Mouse (Mus musculus): ENCODE measurements around the gene Ercc8. TPM values are rescaled to one million over a fixed set of nuclear protein-coding genes. Genes with fewer than 3 reads are reported as not detected.

Gene Ercc8
- total and polyA plus RNA-seq, 3 experiments = 15.9 to 22.2 TPM; not detected in 1

DNA sequence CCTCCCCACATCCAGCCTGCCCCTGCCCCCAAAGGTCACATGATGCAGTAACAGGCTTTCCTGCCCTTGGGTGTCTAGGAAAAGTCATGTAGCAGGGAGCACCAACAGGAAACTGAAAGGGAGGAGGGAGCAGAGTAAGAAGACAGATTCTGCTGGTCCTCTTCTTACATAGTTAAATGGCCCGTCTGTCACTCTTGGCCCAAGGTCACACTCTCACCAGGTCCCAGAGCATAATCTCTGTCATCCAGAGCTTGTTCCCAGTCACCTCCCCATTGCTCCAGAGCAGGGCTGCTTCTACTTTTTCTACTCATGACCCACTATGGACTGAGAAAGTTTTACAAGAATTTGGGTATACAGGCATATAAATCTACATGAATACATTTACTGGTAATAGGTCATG lies 40.3 kb upstream of the Ercc8 start:
- no peak for TF ChIP-seq TBP (IDR thresholded peaks at IDR 0.05; ENCODE audit: low read depth, low read length)
- no peak for TF ChIP-seq POLR2AphosphoS5 (IDR thresholded peaks at IDR 0.05; ENCODE audit: borderline replicate concordance, low read depth, low read length)
- TF ChIP-seq POLR2AphosphoS2 (IDR thresholded peaks at IDR 0.05; ENCODE audit: low read length) = no peak
- no peak for TF ChIP-seq ZMIZ1 (IDR thresholded peaks at IDR 0.05; ENCODE audit: low read depth, low read length)
- no peak for TF ChIP-seq NELFE (IDR thresholded peaks at IDR 0.05; ENCODE audit: low read depth, low read length)
- TF ChIP-seq TCF12 (IDR thresholded peaks at IDR 0.05; ENCODE audit: low read depth, low read length) = no peak
- TF ChIP-seq ZC3H11A (IDR thresholded peaks at IDR 0.05; ENCODE audit: low read depth, low read length) = no peak
- no peak for TF ChIP-seq ZNF384 (IDR thresholded peaks at IDR 0.05; ENCODE audit: low read depth, low read length)
- TF ChIP-seq POLR2A (IDR thresholded peaks at IDR 0.05; ENCODE audit: control insufficient read depth in 1 of 2, insufficient read depth in 1 of 2, low read depth in 1 of 2, low read length in 2 of 2, poor library complexity in 1 of 2) = no peak
- no peak for TF ChIP-seq EP300 (IDR thresholded peaks at IDR 0.05; ENCODE audit: low read depth in 1 of 2, low read length in 2 of 2)
- TF ChIP-seq USF1 (IDR thresholded peaks at IDR 0.05; ENCODE audit: low read depth, low read length) = no peak
- TF ChIP-seq ZKSCAN1 (IDR thresholded peaks at IDR 0.05; ENCODE audit: low read depth, low read length) = no peak
- Histone ChIP-seq H3K9ac (ENCODE audit: control insufficient read depth, low read depth, low read length, poor library complexity, severe bottlenecking) (no peak overlapping the region), H3K9me3 (replicated peaks; ENCODE audit: insufficient read depth, low read length) (no peaks in the 10 kb centered on the region), H3K79me2 (ENCODE audit: control insufficient read depth, insufficient read depth, low read length, poor library complexity) (no peaks in the 10 kb centered on the region), H3K27ac (ENCODE audit: control insufficient read depth, low read depth, low read length) (no peak overlapping the region), H3K36me3 (ENCODE audit: control insufficient read depth in 1 of 2, insufficient read depth in 2 of 2, low read length in 2 of 2) (no peaks in the 10 kb centered on the region), H3K4me1 (ENCODE audit: control insufficient read depth in 1 of 2, insufficient read depth in 2 of 2, low read length in 2 of 2) (no peaks in the 10 kb centered on the region), H3K4me3 (ENCODE audit: control insufficient read depth in 1 of 2, insufficient read depth in 1 of 2, low read depth in 2 of 2, low read length in 2 of 2) (no peak overlapping the region), H3K27me3 (ENCODE audit: control insufficient read depth in 1 of 2, insufficient read depth in 2 of 2, low read length in 2 of 2) (no peaks in the 10 kb centered on the region)
- DNase-seq (ENCODE audit: low read depth, low spot score) = no peak

DNA sequence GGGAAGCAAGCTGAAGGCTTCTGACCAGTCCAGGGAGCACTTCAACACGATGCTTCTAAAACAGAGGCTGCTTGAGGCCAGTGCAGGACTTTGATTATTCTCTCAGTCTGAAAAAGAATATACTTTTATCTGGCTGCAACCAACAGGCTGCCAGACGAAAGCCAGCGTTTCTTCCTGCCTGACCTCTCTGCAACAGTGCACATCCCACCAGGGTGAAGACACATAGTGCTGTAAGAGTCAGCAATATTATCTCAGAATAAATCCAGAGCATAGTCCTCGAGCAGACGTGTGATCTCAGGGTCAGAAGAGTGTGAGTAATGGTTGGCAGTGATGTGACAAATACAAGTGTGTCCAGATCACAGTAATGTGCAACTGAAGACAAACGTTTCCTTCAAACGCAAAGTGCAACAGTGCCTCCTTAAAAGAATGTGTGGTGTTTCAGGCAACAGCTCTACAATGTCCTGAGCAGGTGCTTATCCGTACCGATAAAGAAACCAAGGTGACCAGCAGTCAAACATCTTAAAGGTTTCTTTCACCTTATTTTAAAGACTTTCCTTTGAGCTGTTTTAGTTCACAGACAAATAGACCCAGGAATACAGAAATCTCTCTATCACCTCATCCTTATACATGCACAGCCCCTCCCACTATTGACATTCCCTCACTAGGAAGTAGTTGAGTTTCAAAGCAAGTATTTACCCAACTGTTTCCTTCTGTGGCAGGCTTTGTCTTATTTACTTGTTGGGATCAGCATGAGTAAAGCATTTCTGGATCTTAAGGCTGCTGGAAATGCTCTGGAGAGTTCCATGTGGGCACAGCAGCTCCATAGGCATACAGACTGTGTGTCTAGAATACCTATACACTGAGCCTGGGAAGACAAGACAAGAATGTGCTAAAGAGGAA lies 38.9 kb upstream of the Ercc8 start:
- DNase-seq (ENCODE audit: low read depth, low spot score) = no peak
- Histone ChIP-seq H3K79me2 (ENCODE audit: control insufficient read depth, insufficient read depth, low read length, poor library complexity) (no peaks in the 10 kb centered on the region), H3K4me1 (ENCODE audit: control insufficient read depth in 1 of 2, insufficient read depth in 2 of 2, low read length in 2 of 2) (no peaks in the 10 kb centered on the region), H3K9ac (ENCODE audit: control insufficient read depth, low read depth, low read length, poor library complexity, severe bottlenecking) (no peak overlapping the region), H3K27ac (ENCODE audit: control insufficient read depth, low read depth, low read length) (no peak overlapping the region), H3K36me3 (ENCODE audit: control insufficient read depth in 1 of 2, insufficient read depth in 2 of 2, low read length in 2 of 2) (no peaks in the 10 kb centered on the region), H3K4me3 (ENCODE audit: control insufficient read depth in 1 of 2, insufficient read depth in 1 of 2, low read depth in 2 of 2, low read length in 2 of 2) (no peak overlapping the region), H3K9me3 (replicated peaks; ENCODE audit: insufficient read depth, low read length) (no peaks in the 10 kb centered on the region), H3K27me3 (ENCODE audit: control insufficient read depth in 1 of 2, insufficient read depth in 2 of 2, low read length in 2 of 2) (no peaks in the 10 kb centered on the region)
- TF ChIP-seq JUND (IDR thresholded peaks at IDR 0.05; ENCODE audit: low read depth, low read length) (no peak), SIN3A (IDR thresholded peaks at IDR 0.05; ENCODE audit: low read length) (no peak), TCF12 (IDR thresholded peaks at IDR 0.05; ENCODE audit: low read depth, low read length) (no peak), MEF2A (IDR thresholded peaks at IDR 0.05; ENCODE audit: extremely low read depth, insufficient replicate concordance, low read depth, low read length, poor library complexity, severe bottlenecking) (no peak), GABPA (IDR thresholded peaks at IDR 0.05; ENCODE audit: low read depth, low read length) (no peak), E2F4 (IDR thresholded peaks at IDR 0.05; ENCODE audit: borderline replicate concordance, low read depth, low read length) (no peak), ELF1 (IDR thresholded peaks at IDR 0.05; ENCODE audit: low read depth, low read length) (no peak), POLR2AphosphoS2 (IDR thresholded peaks at IDR 0.05; ENCODE audit: low read length) (no peak), NRF1 (IDR thresholded peaks at IDR 0.05; ENCODE audit: insufficient read depth, low read depth, low read length, poor library complexity, severe bottlenecking) (no peak), RAD21 (IDR thresholded peaks at IDR 0.05; ENCODE audit: low read depth, low read length) (no peak), EP300 (IDR thresholded peaks at IDR 0.05; ENCODE audit: low read depth in 1 of 2, low read length in 2 of 2) (no peak), MAZ (IDR thresholded peaks at IDR 0.05; ENCODE audit: low read depth, low read length) (no peak), ZKSCAN1 (IDR thresholded peaks at IDR 0.05; ENCODE audit: low read depth, low read length) (no peak), BHLHE40 (IDR thresholded peaks at IDR 0.05; ENCODE audit: borderline replicate concordance, low read depth, low read length) (no peak)
